Mouse (Mus musculus) thymus, adult 2 months (tissue): ENCODE data around the gene Igf1r. TPM values are rescaled to one million over a fixed set of nuclear protein-coding genes. Genes with fewer than 3 reads are reported as not detected.

Source experiments
- DNase-seq: peaks from one replicate; pipeline ENCODE4 v3.0.0; 2021
- H3K27ac ChIP-seq: fragments of 200-500 bp; 2 replicates; pipeline ENCODE4 v1.5.1; 2012; ENCODE audit warnings: low read length, control low read depth; ENCODE audit not compliant: control insufficient read depth, insufficient read depth
- H3K27me3 ChIP-seq: fragments of 200-500 bp; 2 replicates; pipeline ENCODE4 v1.6.1; 2012; ENCODE audit warnings: mild to moderate bottlenecking, low read length, moderate library complexity, mixed read lengths; ENCODE audit not compliant: control insufficient read depth, insufficient read depth
- H3K36me3 ChIP-seq: fragments of 200-500 bp; 2 replicates; pipeline ENCODE4 v1.6.1; 2012; ENCODE audit warnings: mild to moderate bottlenecking, low read length, moderate library complexity; ENCODE audit not compliant: control insufficient read depth, insufficient read depth
- H3K4me1 ChIP-seq: fragments of 200-500 bp; replicated peaks from 2 replicates; pipeline ENCODE4 v1.6.1; 2012; ENCODE audit warnings: low read length; ENCODE audit not compliant: control insufficient read depth, insufficient read depth
- H3K4me3 ChIP-seq: fragments of 200-500 bp; 2 replicates; pipeline ENCODE4 v1.5.1; 2012; ENCODE audit warnings: mild to moderate bottlenecking, low read length, control low read depth, moderate library complexity; ENCODE audit not compliant: control insufficient read depth, insufficient read depth
- CTCF ChIP-seq: fragments of 200-500 bp; IDR thresholded peaks from 2 replicates; pipeline ENCODE4 v1.5.1; 2012; ENCODE audit warnings: mild to moderate bottlenecking, control low read depth, low read length, moderate library complexity, borderline replicate concordance; ENCODE audit not compliant: control insufficient read depth, poor library complexity, insufficient read depth; ENCODE audit errors: extremely low read depth
- POLR2A ChIP-seq: fragments of 200-500 bp; IDR thresholded peaks from 2 replicates; pipeline ENCODE4 v1.6.1; 2012; ENCODE audit warnings: mild to moderate bottlenecking, low read length, control low read depth, moderate library complexity; ENCODE audit not compliant: control insufficient read depth, poor library complexity, insufficient read depth; ENCODE audit errors: extremely low read depth
- whole genome bisulfite sequencing: fragments of 180-500 bp; shearing (Covaris S2); methylation state at CpG from one replicate; pipeline ENCODE4 v1.1.7; 2018; 5-methylcytosine and 5-hydroxymethylcytosine counted together
- polyA plus RNA-seq: library from polyadenylated mRNA; depleted of rRNA; stranded (reverse); fragments of >200 nt; gene quantifications from 2 replicates; pipeline ENCODE4 v1.2.3, GENCODE M21; 2012

Igf1r gene
- polyA plus RNA-seq, 1 experiment, result 9.2 TPM

- Histone ChIP-seq H3K27ac (no peak overlapping the region), H3K27me3 (no peaks in the 10 kb centered on the region), H3K4me3 (no peak overlapping the region), H3K4me1 (peaks cover 58% of the 10 kb centered on the region), H3K36me3 (no peaks in the 10 kb centered on the region)
- DNase-seq, result no peak
- TF ChIP-seq POLR2A (no peak), CTCF (no peak)
- WGBS, result 59% methylated on average over 9 of the region's 9 CpGs
Observed at GRCm38 (mm10) chr7:68221677-68222230, 269.1 kb downstream of the Igf1r start.

GRCm38 (mm10) chr7:68223356-68223808, 270.8 kb downstream of the Igf1r start:
- Histone ChIP-seq H3K27ac (peak overlapping the region; percentile 78), H3K4me1 (peaks cover 71% of the 10 kb centered on the region), H3K27me3 (no peaks in the 10 kb centered on the region), H3K36me3 (no peaks in the 10 kb centered on the region), H3K4me3 (no peak overlapping the region)
- TF ChIP-seq CTCF (no peak), POLR2A (no peak)
- WGBS, result 55% methylated on average over 13 of the region's 13 CpGs
- no peak for DNase-seq

GRCm38 (mm10) chr7:68224006-68224405, 271.4 kb downstream of the Igf1r start:
- no peaks in the 10 kb centered on the region for H3K36me3 ChIP-seq
- peak overlapping the region; percentile 78 for H3K27ac ChIP-seq
- peak; percentile 54 for DNase-seq
- H3K27me3 ChIP-seq, result no peaks in the 10 kb centered on the region
- TF ChIP-seq POLR2A, result no peak
- no peak for TF ChIP-seq CTCF
- peaks cover 73% of the 10 kb centered on the region for H3K4me1 ChIP-seq
- 32% methylated on average over 5 of the region's 5 CpGs for WGBS
- no peak overlapping the region for H3K4me3 ChIP-seq

GRCm38 (mm10) chr7:68225427-68226054, 272.9 kb downstream of the Igf1r start:
- Histone ChIP-seq H3K27ac (no peak overlapping the region), H3K27me3 (no peaks in the 10 kb centered on the region), H3K36me3 (no peaks in the 10 kb centered on the region), H3K4me1 (peaks cover 69% of the 10 kb centered on the region), H3K4me3 (no peak overlapping the region)
- DNase-seq, result no peak
- WGBS, result 54% methylated on average over 9 of the region's 9 CpGs
- TF ChIP-seq CTCF (no peak), POLR2A (no peak)

- H3K36me3 ChIP-seq, result no peaks in the 10 kb centered on the region
- H3K4me3 ChIP-seq, result no peak overlapping the region
- H3K27me3 ChIP-seq, result no peaks in the 10 kb centered on the region
- peaks cover 56% of the 10 kb centered on the region for H3K4me1 ChIP-seq
- no peak for TF ChIP-seq CTCF
- no peak for TF ChIP-seq POLR2A
- peak overlapping the region; percentile 29; the same call in 1 of the 2 replicates for H3K27ac ChIP-seq
- WGBS, result 86% methylated on average over 11 of the region's 11 CpGs
- no peak for DNase-seq
Observed at GRCm38 (mm10) chr7:68227021-68227420, 274.4 kb downstream of the Igf1r start.

- 5% methylated on average over 4 of the region's 4 CpGs for WGBS
- no peaks in the 10 kb centered on the region for H3K27me3 ChIP-seq
- H3K27ac ChIP-seq, result peak overlapping the region; percentile 29; the same call in 1 of the 2 replicates
- TF ChIP-seq POLR2A (no peak), CTCF (no peak)
- H3K4me3 ChIP-seq, result no peak overlapping the region
- no peaks in the 10 kb centered on the region for H3K36me3 ChIP-seq
- H3K4me1 ChIP-seq, result peaks cover 51% of the 10 kb centered on the region
- no peak for DNase-seq
Observed at GRCm38 (mm10) chr7:68227621-68228020, 275.0 kb downstream of the Igf1r start.
